8 mouse cellular contexts compared by ENCODE assay signal in the genomic region with DNA sequence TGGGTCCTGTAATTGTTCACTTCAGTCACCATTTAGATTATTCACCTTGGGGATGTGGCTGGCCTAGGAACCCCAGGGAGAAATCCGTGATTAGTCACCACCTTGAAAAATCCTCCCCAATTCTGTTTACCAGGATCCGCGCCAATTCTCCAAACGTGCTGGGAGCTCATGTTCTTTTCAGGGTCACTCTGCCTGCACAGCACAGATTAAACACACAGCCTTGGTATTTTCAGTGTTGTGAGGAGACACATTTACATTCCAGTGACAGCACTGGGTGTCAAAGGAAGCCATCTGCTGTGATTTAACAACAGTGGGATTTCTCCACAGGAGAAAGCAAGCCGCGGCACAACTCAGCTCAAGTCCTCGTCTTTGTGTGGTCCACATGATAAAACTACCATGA.
DNase-seq lines count a peak whose midpoint lies in the region; ATAC-seq and TF ChIP-seq lines count a peak whose summit lies in the region.

No protein-coding gene starts in this region.

- no peak overlapping the region for H3K4me3 ChIP-seq in cerebellum, adult 2 months (replicated peaks; ENCODE audit: insufficient read depth, low read depth, low read length)
- H3K4me3 ChIP-seq in limb, embryonic 10.5 days = no peak overlapping the region

- 5% methylated on average over 7 of the region's 7 CpGs for WGBS in cerebellum, adult 2 months
- 41% methylated on average over 7 of the region's 7 CpGs for WGBS in limb, embryonic 10.5 days

- no peaks in the 10 kb centered on the region for H3K4me1 ChIP-seq in cerebellum, adult 2 months (ENCODE audit: control insufficient read depth, insufficient read depth, low read length)
- H3K4me1 ChIP-seq in limb, embryonic 10.5 days = peaks cover 67% of the 10 kb centered on the region

- no peak for ATAC-seq in cerebellum, adult (ENCODE audit: insufficient number of reproducible peaks, low FRiP score, low TSS enrichment)

- no peaks in the 10 kb centered on the region for H3K27me3 ChIP-seq in cerebellum, adult 2 months (ENCODE audit: control insufficient read depth, insufficient read depth, low read length)
- no peaks in the 10 kb centered on the region for H3K27me3 ChIP-seq in limb, embryonic 10.5 days (ENCODE audit: low read depth, poor library complexity, severe bottlenecking)

- peak; percentile 13 to 28 for DNase-seq in cerebellum, adult 2 months
- peak; percentile 20 for DNase-seq in urinary bladder, postnatal 14 days (ENCODE audit: low spot score)
- DNase-seq in urinary bladder, adult 2 months (ENCODE audit: low spot score) = no peak
- DNase-seq in limb, embryonic 10.5 days (ENCODE audit: low spot score) = no peak
- DNase-seq in right cerebral cortex, postnatal 36 days (ENCODE audit: low spot score in 2 of 2) = peak; percentile 9 to 48
- no peak for DNase-seq in kidney, postnatal 36 days
- DNase-seq in heart, postnatal 4 days = no peak

- no peak for TF ChIP-seq CTCF in cerebellum, adult 2 months (IDR thresholded peaks at IDR 0.05; ENCODE audit: borderline replicate concordance, insufficient read depth, low read depth, low read length)

- H3K27ac ChIP-seq in cerebellum, adult 2 months (ENCODE audit: insufficient read depth, low read length) = no peak overlapping the region
- 0 out of 2 replicates have a peak overlapping the region, but pooled peaks have one; percentile 34 for H3K27ac ChIP-seq in limb, embryonic 10.5 days

- no peaks in the 10 kb centered on the region for H3K9me3 ChIP-seq in limb, embryonic 10.5 days (replicated peaks)

- no peak for TF ChIP-seq POLR2A in cerebellum, adult 2 months (IDR thresholded peaks at IDR 0.05; ENCODE audit: borderline replicate concordance, insufficient read depth, low read length)

- no peaks in the 10 kb centered on the region for H3K36me3 ChIP-seq in limb, embryonic 10.5 days

Comparison
In these comparisons a context has a peak if more than half of its experiments do, and no peak if none do; other contexts are left out.
1. DNase-seq: peak in cerebellum, adult 2 months (2 of 2), urinary bladder, postnatal 14 days (single experiment) and right cerebral cortex, postnatal 36 days (2 of 2); none in urinary bladder, adult 2 months (single experiment), limb, embryonic 10.5 days (single experiment), kidney, postnatal 36 days (0 of 2) and heart, postnatal 4 days (single experiment).